Mouse (Mus musculus) C2C12 (cell line): ENCODE measurements around the gene Fars2.

ENCODE experiments used
- CEBPB ChIP-seq: IDR thresholded peaks from one replicate; pipeline ENCODE4 v1.6.1; 2011; ENCODE audit warnings: low read depth, mild to moderate bottlenecking, control low read depth, moderate library complexity
- CTCF ChIP-seq: IDR thresholded peaks from one replicate; pipeline ENCODE4 v1.5.1; 2011; ENCODE audit not compliant: control insufficient read depth, insufficient read depth, insufficient read length
- FOSL1 ChIP-seq: IDR thresholded peaks from one replicate; pipeline ENCODE4 v1.8.0; 2011; ENCODE audit warnings: mild to moderate bottlenecking, low read length; ENCODE audit not compliant: poor library complexity, insufficient read depth, severe bottlenecking
- MAX ChIP-seq: IDR thresholded peaks from one replicate; pipeline ENCODE4 v1.6.1; 2011; ENCODE audit warnings: mild to moderate bottlenecking, control low read depth
- MYOD1 ChIP-seq: IDR thresholded peaks from one replicate; pipeline ENCODE4 v1.6.1; 2011; ENCODE audit warnings: low read depth; ENCODE audit not compliant: control insufficient read depth, insufficient read length
- MYOG ChIP-seq: IDR thresholded peaks from one replicate; pipeline ENCODE4 v1.6.1; 2011; ENCODE audit not compliant: control insufficient read depth, insufficient read length; ENCODE audit errors: extremely low read depth
- USF1 ChIP-seq: IDR thresholded peaks from one replicate; pipeline ENCODE4 v1.6.1; 2011; ENCODE audit warnings: low read depth, mild to moderate bottlenecking, control low read depth, moderate library complexity

DNA sequence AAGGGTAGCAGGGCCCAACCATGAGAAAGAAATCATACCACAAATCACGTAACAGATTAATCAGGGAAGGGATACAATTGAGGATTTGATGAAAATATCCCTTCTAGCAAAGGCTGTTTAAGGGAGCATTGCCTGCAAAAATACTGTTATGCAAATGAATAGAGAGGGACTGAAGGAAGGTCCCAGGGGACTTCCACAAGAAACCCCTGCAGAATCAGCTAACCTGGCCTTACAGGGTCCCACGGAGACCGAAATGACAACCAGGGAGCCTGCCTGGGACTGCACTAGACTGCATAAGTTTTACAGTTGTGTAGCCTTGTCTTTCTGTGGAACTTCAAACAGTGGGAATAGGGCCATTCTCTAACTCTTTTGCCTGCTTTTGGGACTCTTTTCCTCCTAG is 98.8 kb downstream of the Fars2 start:
- no peak for TF ChIP-seq MYOG
- no peak for TF ChIP-seq CTCF
- no peak for TF ChIP-seq FOSL1
- TF ChIP-seq MAX = no peak
- no peak for TF ChIP-seq USF1
- no peak for TF ChIP-seq CEBPB
- no peak for TF ChIP-seq MYOD1
